Mouse (Mus musculus): ENCODE data around the gene Tmem150c.

GRCm38 (mm10) chr5:100200296-100200695 lies 40.7 kb upstream of the Tmem150c start:
- no peak for TF ChIP-seq POLR2A (IDR thresholded peaks at IDR 0.05; ENCODE audit: insufficient read length, low read depth)
- no peak for TF ChIP-seq REST (IDR thresholded peaks at IDR 0.05; ENCODE audit: insufficient read depth, insufficient read length)
- no peak for TF ChIP-seq MYOD1 (IDR thresholded peaks at IDR 0.05; ENCODE audit: control insufficient read depth in 1 of 3, insufficient read length in 2 of 3, low read depth in 2 of 3)
- no peak for TF ChIP-seq MAX (IDR thresholded peaks at IDR 0.05; ENCODE audit: low read depth)
- no peak for TF ChIP-seq POLR2AphosphoS2 (IDR thresholded peaks at IDR 0.05; ENCODE audit: insufficient read length, low read depth)

Measured in myocyte (in vitro differentiated cells).